Mouse (Mus musculus) R1 (cell line): ENCODE data around the gene Sell.

Experiments
- DNase-seq: peaks from one replicate; pipeline ENCODE4 v3.0.0-alpha.2; 2018; ENCODE audit warnings: low read depth, low spot score

Gene Sell

GRCm38 (mm10) chr1:164061925-164062324 lies at the start of gene Sell:
Gene Sell (plus strand): TSS chr1:164061982.
- no peak for DNase-seq

- DNase-seq: peak; percentile 59
Measured at GRCm38 (mm10) chr1:164014616-164015015, 47.2 kb upstream of the Sell start.

GRCm38 (mm10) chr1:164018221-164018896 lies 43.4 kb upstream of the Sell start:
- peak; percentile 83 for DNase-seq

GRCm38 (mm10) chr1:164019789-164020188 lies 42.0 kb upstream of the Sell start:
- peak; percentile 92 for DNase-seq

GRCm38 (mm10) chr1:164020746-164021145 lies 41.0 kb upstream of the Sell start:
- peak; percentile 87 for DNase-seq

GRCm38 (mm10) chr1:164022106-164022505 lies 39.7 kb upstream of the Sell start:
- peak; percentile 55 for DNase-seq

- no peak for DNase-seq
Measured at GRCm38 (mm10) chr1:164025685-164026084, 36.1 kb upstream of the Sell start.

- peak; percentile 76 for DNase-seq
Measured at GRCm38 (mm10) chr1:164027416-164027815, 34.4 kb upstream of the Sell start.

GRCm38 (mm10) chr1:164040385-164041135 lies 21.2 kb upstream of the Sell start:
- no peak for DNase-seq

GRCm38 (mm10) chr1:164043549-164043948 lies 18.2 kb upstream of the Sell start:
- DNase-seq: no peak

GRCm38 (mm10) chr1:164047934-164048333 lies 13.8 kb upstream of the Sell start, which contains the start of gene Sele:
Gene Sele (plus strand): TSS chr1:164048234.
- no peak for DNase-seq

- DNase-seq: no peak
Measured at GRCm38 (mm10) chr1:164053561-164053960, 8.2 kb upstream of the Sell start.

- peak; percentile 55 for DNase-seq
Measured at GRCm38 (mm10) chr1:164054800-164055199, 7.0 kb upstream of the Sell start.

GRCm38 (mm10) chr1:164060071-164060470 lies 1.7 kb upstream of the Sell start:
- DNase-seq: no peak

GRCm38 (mm10) chr1:164061278-164061677 lies 504 bp upstream of the Sell start:
- DNase-seq: peak; percentile 70

GRCm38 (mm10) chr1:164062856-164063255 lies 1.1 kb downstream of the Sell start:
- no peak for DNase-seq

- peak; percentile 43 for DNase-seq
Measured at GRCm38 (mm10) chr1:164063745-164064144, 2.0 kb downstream of the Sell start.

- DNase-seq: no peak
Measured at GRCm38 (mm10) chr1:164069261-164069660, 7.5 kb downstream of the Sell start.

GRCm38 (mm10) chr1:164070461-164070860 lies 8.7 kb downstream of the Sell start:
- DNase-seq: no peak

GRCm38 (mm10) chr1:164071111-164071510 lies 9.3 kb downstream of the Sell start:
- DNase-seq: no peak

GRCm38 (mm10) chr1:164072001-164072400 lies 10.2 kb downstream of the Sell start:
- DNase-seq: no peak

GRCm38 (mm10) chr1:164073091-164073490 lies 11.3 kb downstream of the Sell start:
- no peak for DNase-seq

- DNase-seq: no peak
Measured at GRCm38 (mm10) chr1:164073803-164074202, 12.0 kb downstream of the Sell start.
